Mouse (Mus musculus) frontal cortex, postnatal 10 days (tissue): ENCODE results near the gene Tspan14.
A peak's percentile ranks its signal among the peaks of the same experiment; 100 is the strongest.

Experiments used
- DNase-seq, 2 experiments: peaks; one replicate each; pipeline ENCODE4 v3.0.0; 2022; ENCODE audit warnings: low spot score in 2 of 2, mixed read lengths in 1 of 2

Tspan14 gene

GRCm38 (mm10) chr14:40975127-40975721 lies 8.6 kb upstream of the Tspan14 start:
- peak; percentile 59 to 67 for DNase-seq

GRCm38 (mm10) chr14:40968051-40968450 lies 1.4 kb upstream of the Tspan14 start:
- DNase-seq, result no peak

GRCm38 (mm10) chr14:40967598-40967900 lies 942 bp upstream of the Tspan14 start:
- no peak for DNase-seq

- peak; percentile 91 to 94 for DNase-seq
Observed at GRCm38 (mm10) chr14:40966862-40967597, 423 bp upstream of the Tspan14 start.

GRCm38 (mm10) chr14:40965507-40966356 lies 875 bp downstream of the Tspan14 start:
- no peak for DNase-seq

GRCm38 (mm10) chr14:40964881-40965280 lies 1.7 kb downstream of the Tspan14 start:
- DNase-seq, result no peak

- no peak for DNase-seq
Observed at GRCm38 (mm10) chr14:40964214-40964610, 2.4 kb downstream of the Tspan14 start.

GRCm38 (mm10) chr14:40963501-40964213 lies 3.0 kb downstream of the Tspan14 start:
- DNase-seq, result no peak

- DNase-seq, result no peak
Observed at GRCm38 (mm10) chr14:40962365-40963290, 4.0 kb downstream of the Tspan14 start.

- DNase-seq, result no peak
Observed at GRCm38 (mm10) chr14:40960237-40960636, 6.4 kb downstream of the Tspan14 start.

- no peak for DNase-seq
Observed at GRCm38 (mm10) chr14:40959586-40959985, 7.0 kb downstream of the Tspan14 start.

GRCm38 (mm10) chr14:40958986-40959381 lies 7.6 kb downstream of the Tspan14 start:
- DNase-seq, result no peak

- peak in 1 of 2 experiments; percentile 51 for DNase-seq
Observed at GRCm38 (mm10) chr14:40958083-40958985, 8.3 kb downstream of the Tspan14 start.

- DNase-seq, result no peak
Observed at GRCm38 (mm10) chr14:40957607-40958006, 9.0 kb downstream of the Tspan14 start.

- DNase-seq, result peak; percentile 47 to 60
Observed at GRCm38 (mm10) chr14:40956252-40957146, 10.1 kb downstream of the Tspan14 start.

- peak; percentile 61 to 82 for DNase-seq
Observed at GRCm38 (mm10) chr14:40955596-40956251, 10.9 kb downstream of the Tspan14 start.

- DNase-seq, result no peak
Observed at GRCm38 (mm10) chr14:40955146-40955545, 11.5 kb downstream of the Tspan14 start.

GRCm38 (mm10) chr14:40953381-40953780 lies 13.2 kb downstream of the Tspan14 start:
- DNase-seq, result no peak
